Mouse (Mus musculus): ENCODE data around the gene Mybpc1. TPM values are rescaled to one million over a fixed set of nuclear protein-coding genes. Genes with fewer than 3 reads are reported as not detected.
"Not testable (repeated sequence)": the region's sequence is repeated elsewhere in the genome, so short reads cannot be mapped to it uniquely, and the experiment has no call there.

Mybpc1 gene
- polyA plus RNA-seq, 1 experiment from 2014 or later = 0.09 TPM

GRCm38 (mm10) chr10:88494959-88495587 lies 109.9 kb downstream of the Mybpc1 start:
- Histone ChIP-seq H3K4me2 (no peak overlapping the region), H3K27ac (ENCODE audit: low read depth) (no peak overlapping the region), H3K36me3 (ENCODE audit: insufficient read depth) (no peaks in the 10 kb centered on the region), H3K9ac (no peak overlapping the region), H3K9me3 (ENCODE audit: low read depth, low read length) (no peaks in the 10 kb centered on the region), H3K4me1 (ENCODE audit: insufficient read depth) (no peaks in the 10 kb centered on the region), H3K4me3 (ENCODE audit: low read depth, low read length) (no peak overlapping the region), H3K27me3 (ENCODE audit: insufficient read depth, low read length) (no peaks in the 10 kb centered on the region)
- ATAC-seq (ENCODE audit: insufficient read depth) (no peak), DNase-seq (no peak)
- 69% methylated on average over 4 of the region's 4 CpGs for WGBS
- no peak for TF ChIP-seq CTCF (IDR thresholded peaks at IDR 0.05; ENCODE audit: low read depth)

- no peak for DNase-seq
- H3K36me3 ChIP-seq (ENCODE audit: insufficient read depth) = no peaks in the 10 kb centered on the region
- H3K9me3 ChIP-seq (ENCODE audit: low read depth, low read length) = no peaks in the 10 kb centered on the region
- 73% methylated on average over 8 of the region's 8 CpGs for WGBS
- no peaks in the 10 kb centered on the region for H3K27me3 ChIP-seq (ENCODE audit: insufficient read depth, low read length)
- no peaks in the 10 kb centered on the region for H3K4me1 ChIP-seq (ENCODE audit: insufficient read depth)
- H3K4me3 ChIP-seq (ENCODE audit: low read depth, low read length) = no peak overlapping the region
- no peak for TF ChIP-seq CTCF (IDR thresholded peaks at IDR 0.05; ENCODE audit: low read depth)
- H3K4me2 ChIP-seq = no peak overlapping the region
- H3K9ac ChIP-seq = no peak overlapping the region
- H3K27ac ChIP-seq (ENCODE audit: low read depth) = no peak overlapping the region
- no peak for ATAC-seq (ENCODE audit: insufficient read depth)
These were observed 112.3 kb downstream of the Mybpc1 start for GRCm38 (mm10) chr10:88492658-88493057.

GRCm38 (mm10) chr10:88491632-88492031 lies 113.3 kb downstream of the Mybpc1 start:
- H3K27ac ChIP-seq (ENCODE audit: low read depth) = no peak overlapping the region
- H3K9ac ChIP-seq = no peak overlapping the region
- TF ChIP-seq CTCF (IDR thresholded peaks at IDR 0.05; ENCODE audit: low read depth) = no peak
- no peak overlapping the region for H3K4me3 ChIP-seq (ENCODE audit: low read depth, low read length)
- DNase-seq (no peak), ATAC-seq (ENCODE audit: insufficient read depth) (no peak)
- no peak overlapping the region for H3K4me2 ChIP-seq
- H3K9me3 ChIP-seq (ENCODE audit: low read depth, low read length) = no peaks in the 10 kb centered on the region
- 67% methylated on average over 7 of the region's 7 CpGs for WGBS
- H3K27me3 ChIP-seq (ENCODE audit: insufficient read depth, low read length) = no peaks in the 10 kb centered on the region
- H3K36me3 ChIP-seq (ENCODE audit: insufficient read depth) = no peaks in the 10 kb centered on the region
- no peaks in the 10 kb centered on the region for H3K4me1 ChIP-seq (ENCODE audit: insufficient read depth)

GRCm38 (mm10) chr10:88488629-88489028 lies 116.3 kb downstream of the Mybpc1 start:
- Histone ChIP-seq H3K9me3 (ENCODE audit: low read depth, low read length) (no peaks in the 10 kb centered on the region), H3K9ac (no peak overlapping the region), H3K4me2 (no peak overlapping the region), H3K27me3 (ENCODE audit: insufficient read depth, low read length) (no peaks in the 10 kb centered on the region), H3K36me3 (ENCODE audit: insufficient read depth) (no peaks in the 10 kb centered on the region), H3K4me1 (ENCODE audit: insufficient read depth) (no peaks in the 10 kb centered on the region), H3K27ac (ENCODE audit: low read depth) (no peak overlapping the region), H3K4me3 (ENCODE audit: low read depth, low read length) (no peak overlapping the region)
- WGBS = 83% methylated on average over 5 of the region's 5 CpGs
- no peak for TF ChIP-seq CTCF (IDR thresholded peaks at IDR 0.05; ENCODE audit: low read depth)
- no peak for ATAC-seq (ENCODE audit: insufficient read depth)
- DNase-seq = no peak

- H3K4me2 ChIP-seq; H3K27me3 ChIP-seq (ENCODE audit: insufficient read depth, low read length); H3K27ac ChIP-seq (ENCODE audit: low read depth); H3K4me3 ChIP-seq (ENCODE audit: low read depth, low read length); ATAC-seq (ENCODE audit: insufficient read depth); DNase-seq; H3K36me3 ChIP-seq (ENCODE audit: insufficient read depth); H3K4me1 ChIP-seq (ENCODE audit: insufficient read depth); H3K9ac ChIP-seq; H3K9me3 ChIP-seq (ENCODE audit: low read depth, low read length): not testable (repeated sequence)
- 89% methylated on average over 10 of the region's 10 CpGs for WGBS
These were observed 122.1 kb downstream of the Mybpc1 start for GRCm38 (mm10) chr10:88482866-88483265.

Other genes with a start within 250 kb of the Mybpc1 start
- gene Dram1, start 226.1 kb downstream of the Mybpc1 start, polyA plus RNA-seq (2014; fragmentation: Nextera tagmentation; extraction: Ambion mirVana) = 43.9 and 45.7 TPM in 2 replicates
- gene Gnptab, start 226.0 kb downstream of the Mybpc1 start, polyA plus RNA-seq (2014; fragmentation: Nextera tagmentation; extraction: Ambion mirVana) = 19.7 and 19.8 TPM in 2 replicates
- gene Sycp3, start 145.6 kb downstream of the Mybpc1 start, polyA plus RNA-seq (2014; fragmentation: Nextera tagmentation; extraction: Ambion mirVana) = 0.22 TPM in 1 of 2 replicates, not detected in the other
- gene Chpt1, start 101.1 kb downstream of the Mybpc1 start, polyA plus RNA-seq (2014; fragmentation: Nextera tagmentation; extraction: Ambion mirVana) = 40.5 and 43.7 TPM in 2 replicates
- not detected in 2 replicates for gene Spic, start 79.9 kb upstream of the Mybpc1 start, polyA plus RNA-seq (2014; fragmentation: Nextera tagmentation; extraction: Ambion mirVana)
- 193 and 206 TPM in 2 replicates for gene Arl1, start 125.7 kb upstream of the Mybpc1 start, polyA plus RNA-seq (2014; fragmentation: Nextera tagmentation; extraction: Ambion mirVana)
- 26.6 and 30.6 TPM in 2 replicates for gene Utp20, start 221.7 kb upstream of the Mybpc1 start, polyA plus RNA-seq (2014; fragmentation: Nextera tagmentation; extraction: Ambion mirVana)

Measured in lung, embryonic 14.5 days (tissue).